Mouse (Mus musculus) kidney, embryonic 15.5 days (tissue): ENCODE measurements around the gene Cdh8. TPM values are rescaled to one million over a fixed set of nuclear protein-coding genes. Genes with fewer than 3 reads are reported as not detected.

Experiments
- ATAC-seq: fragments of 200-750 bp; cut with Nextera tagmentation; replicated peaks from 2 replicates; pipeline ENCODE4 v1.8.0; 2017; ENCODE audit warnings: moderate TSS enrichment; ENCODE audit not compliant: low FRiP score
- H3K27ac ChIP-seq: fragments of 300-500 bp; sonication (generic); 2 replicates; pipeline ENCODE4 v1.5.1; 2015; ENCODE audit warnings: mild to moderate bottlenecking, inconsistent platforms
- H3K27me3 ChIP-seq: fragments of 300-500 bp; sonication (generic); 2 replicates; pipeline ENCODE4 v1.6.1; 2015; ENCODE audit warnings: inconsistent platforms
- H3K36me3 ChIP-seq: fragments of 300-500 bp; sonication (generic); 2 replicates; pipeline ENCODE4 v1.6.1; 2015; ENCODE audit warnings: inconsistent platforms
- H3K4me1 ChIP-seq: fragments of 300-500 bp; sonication (generic); 2 replicates; pipeline ENCODE4 v1.6.1; 2015; ENCODE audit warnings: inconsistent platforms
- H3K4me2 ChIP-seq: fragments of 300-500 bp; sonication (generic); 2 replicates; pipeline ENCODE4 v1.6.1; 2015; ENCODE audit warnings: moderate library complexity, mild to moderate bottlenecking, inconsistent platforms
- H3K4me3 ChIP-seq: fragments of 300-500 bp; sonication (generic); replicated peaks from 2 replicates; pipeline ENCODE4 v1.5.1; 2015; ENCODE audit warnings: mild to moderate bottlenecking, inconsistent platforms
- H3K9ac ChIP-seq: fragments of 300-500 bp; sonication (generic); 2 replicates; pipeline ENCODE4 v1.6.1; 2015; ENCODE audit warnings: mild to moderate bottlenecking, inconsistent platforms
- H3K9me3 ChIP-seq: fragments of 300-500 bp; sonication (generic); replicated peaks from 2 replicates; pipeline ENCODE4 v1.6.1; 2016; ENCODE audit warnings: inconsistent platforms
- WGBS: fragments of 180-500 bp; shearing (Covaris S2); methylation state at CpG from one replicate; pipeline ENCODE4 v1.1.7; 2015; ENCODE audit warnings: mixed read lengths; 5-methylcytosine and 5-hydroxymethylcytosine counted together
- polyA plus RNA-seq: library from polyadenylated mRNA; unstranded; fragments of >200 nt; fragmentation: Nextera tagmentation; extraction: Ambion mirVana; gene quantifications from 2 replicates; pipeline ENCODE4 v1.2.1, GENCODE M21; 2015

Cdh8 gene
- polyA plus RNA-seq, 1 experiment from 2014 or later, result 1.5 TPM

- no peak overlapping the region for H3K27ac ChIP-seq
- no peaks in the 10 kb centered on the region for H3K9me3 ChIP-seq
- H3K4me1 ChIP-seq, result no peaks in the 10 kb centered on the region
- WGBS, result 93% methylated on average over 2 of the region's 2 CpGs
- H3K9ac ChIP-seq, result no peak overlapping the region
- H3K27me3 ChIP-seq, result no peaks in the 10 kb centered on the region
- H3K4me2 ChIP-seq, result no peak overlapping the region
- no peak for ATAC-seq
- no peak overlapping the region for H3K4me3 ChIP-seq
- H3K36me3 ChIP-seq, result no peaks in the 10 kb centered on the region
Measured at GRCm38 (mm10) chr8:99040423-99040822, 375.8 kb downstream of the Cdh8 start.

- Histone ChIP-seq H3K4me3 (no peak overlapping the region), H3K27ac (no peak overlapping the region), H3K4me2 (no peak overlapping the region), H3K9ac (no peak overlapping the region), H3K9me3 (no peaks in the 10 kb centered on the region), H3K4me1 (no peaks in the 10 kb centered on the region), H3K27me3 (no peaks in the 10 kb centered on the region), H3K36me3 (no peaks in the 10 kb centered on the region)
- no peak for ATAC-seq
- 74% methylated on average over 4 of the region's 4 CpGs for WGBS
Measured at GRCm38 (mm10) chr8:99031060-99031459, 385.2 kb downstream of the Cdh8 start.
